Mouse (Mus musculus) CH12.LX (cell line): ENCODE data around the gene Tgtp2. TPM values are rescaled to one million over a fixed set of nuclear protein-coding genes. Genes with fewer than 3 reads are reported as not detected.

ENCODE experiments used
- DNase-seq: peaks from one replicate; pipeline ENCODE4 v3.0.0-alpha.2; 2013; ENCODE audit errors: extremely low read depth
- H3K27ac ChIP-seq: 2 replicates; pipeline ENCODE4 v1.5.1; 2012; ENCODE audit warnings: low read depth, mild to moderate bottlenecking, control low read depth, moderate library complexity; ENCODE audit not compliant: insufficient read depth
- H3K27me3 ChIP-seq: replicated peaks from 2 replicates; pipeline ENCODE3; 2012; ENCODE audit warnings: inconsistent platforms
- H3K36me3 ChIP-seq, 2 experiments: replicated peaks in 1 of 2; 2 replicates each; pipeline versions ENCODE3 to v1.6.1; 2012; ENCODE audit warnings: inconsistent platforms in 1 of 2, low read length in 1 of 2, mild to moderate bottlenecking in 1 of 2, mixed read lengths in 1 of 2, moderate library complexity in 1 of 2; ENCODE audit not compliant: control insufficient read depth in 1 of 2, insufficient read depth in 1 of 2
- H3K4me1 ChIP-seq, 2 experiments: 2 replicates each; pipeline ENCODE4 v1.6.1; 2012; ENCODE audit warnings: inconsistent platforms in 1 of 2, moderate library complexity in 1 of 2; ENCODE audit not compliant: insufficient read depth in 2 of 2, control insufficient read depth in 1 of 2
- H3K4me2 ChIP-seq: 2 replicates; pipeline ENCODE4 v1.6.1; 2012; ENCODE audit warnings: low read depth, mild to moderate bottlenecking, control low read depth; ENCODE audit not compliant: poor library complexity, insufficient read depth, severe bottlenecking
- H3K4me3 ChIP-seq, 3 experiments: fragments of 150-350 bp in 1 of 3; sonication (generic) in 1 of 3; replicated peaks in 1 of 3; 2 replicates each; pipeline versions ENCODE3 to v1.5.1; 2011 to 2012; ENCODE audit warnings: low read depth in 2 of 3, low read length in 2 of 3, mild to moderate bottlenecking in 2 of 3, moderate library complexity in 2 of 3, control low read depth in 1 of 3, improper control_type of control experiment in 1 of 3, inconsistent platforms in 1 of 3, mixed read lengths in 1 of 3; ENCODE audit not compliant: poor library complexity in 1 of 3
- H3K79me2 ChIP-seq: replicated peaks from 2 replicates; pipeline ENCODE4 v1.6.1; 2012; ENCODE audit warnings: mild to moderate bottlenecking, moderate library complexity; ENCODE audit not compliant: control insufficient read depth, poor library complexity, insufficient read depth, severe bottlenecking; ENCODE audit errors: extremely low read depth
- H3K9ac ChIP-seq: 2 replicates; pipeline ENCODE4 v1.6.1; 2012; ENCODE audit warnings: low read depth, mild to moderate bottlenecking, control low read depth, moderate library complexity; ENCODE audit not compliant: insufficient read depth
- H3K9me3 ChIP-seq: replicated peaks from 2 replicates; pipeline ENCODE3; 2012; ENCODE audit warnings: low read length, inconsistent platforms, mixed read lengths
- CHD1 ChIP-seq: IDR thresholded peaks from 2 replicates; pipeline ENCODE4 v1.6.1; 2012; ENCODE audit warnings: low read depth, low read length, improper control_type of control experiment, inconsistent platforms
- CHD2 ChIP-seq: IDR thresholded peaks from 2 replicates; pipeline ENCODE4 v1.6.1; 2011; ENCODE audit warnings: low read length, improper control_type of control experiment
- E2F4 ChIP-seq: IDR thresholded peaks from 2 replicates; pipeline ENCODE4 v1.6.1; 2011; ENCODE audit warnings: low read depth, low read length, improper control_type of control experiment; ENCODE audit not compliant: insufficient replicate concordance
- ELF1 ChIP-seq: IDR thresholded peaks from 2 replicates; pipeline ENCODE4 v1.6.1; 2014; ENCODE audit warnings: low read depth, mild to moderate bottlenecking, inconsistent platforms, low read length, improper control_type of control experiment
- HCFC1 ChIP-seq: IDR thresholded peaks from 2 replicates; pipeline ENCODE4 v1.6.1; 2012; ENCODE audit warnings: low read depth, mild to moderate bottlenecking, inconsistent platforms, low read length, improper control_type of control experiment
- JUND ChIP-seq: conservative IDR thresholded peaks from 2 replicates; pipeline ENCODE4 v1.6.1; 2011; ENCODE audit warnings: low read depth, low read length, improper control_type of control experiment
- NRF1 ChIP-seq: IDR thresholded peaks from 2 replicates; pipeline ENCODE4 v1.6.1; 2014; ENCODE audit warnings: low read depth, mild to moderate bottlenecking, inconsistent platforms, low read length, improper control_type of control experiment, moderate library complexity
- POLR2AphosphoS2 ChIP-seq: IDR thresholded peaks from 2 replicates; pipeline ENCODE4 v1.6.1; 2011; ENCODE audit warnings: low read depth, low read length, improper control_type of control experiment
- RAD21 ChIP-seq: IDR thresholded peaks from 2 replicates; pipeline ENCODE4 v1.6.1; 2011; ENCODE audit warnings: low read depth, mild to moderate bottlenecking, low read length, improper control_type of control experiment, moderate library complexity
- TBP ChIP-seq: conservative IDR thresholded peaks from 2 replicates; pipeline ENCODE4 v1.6.1; 2011; ENCODE audit warnings: low read depth, low read length, improper control_type of control experiment
- USF1 ChIP-seq: IDR thresholded peaks from 2 replicates; pipeline ENCODE4 v1.6.1; 2014; ENCODE audit warnings: low read depth, mild to moderate bottlenecking, inconsistent platforms, low read length, improper control_type of control experiment
- USF2 ChIP-seq: conservative IDR thresholded peaks from 2 replicates; pipeline ENCODE4 v1.6.1; 2011; ENCODE audit warnings: low read depth, low read length, improper control_type of control experiment
- ZC3H11A ChIP-seq: IDR thresholded peaks from 2 replicates; pipeline ENCODE4 v1.6.1; 2012; ENCODE audit warnings: low read depth, mild to moderate bottlenecking, inconsistent platforms, low read length, improper control_type of control experiment
- ZKSCAN1 ChIP-seq: IDR thresholded peaks from 2 replicates; pipeline ENCODE4 v1.6.1; 2012; ENCODE audit warnings: low read depth, inconsistent platforms, low read length, improper control_type of control experiment, borderline replicate concordance
- ZMIZ1 ChIP-seq: IDR thresholded peaks from 2 replicates; pipeline ENCODE4 v1.6.1; 2012; ENCODE audit warnings: low read depth, mild to moderate bottlenecking, inconsistent platforms, low read length, improper control_type of control experiment
- ZNF384 ChIP-seq: IDR thresholded peaks from 2 replicates; pipeline ENCODE4 v1.6.1; 2012; ENCODE audit warnings: low read depth, low read length, improper control_type of control experiment, inconsistent platforms
- dilution Hi-C: fragments of 300-500 bp; cut with MboI; formaldehyde crosslinking; loops from 2 replicates; pipeline ENCODE4 v1.14.3; 2020; ENCODE audit warnings: low sequenced_read_pairs; ENCODE audit not compliant: extremely low pct_unique_long_range_greater_than_20kb, extremely low pct_ligation_motif_present
- in situ Hi-C: fragments of 300-500 bp; cut with MboI; formaldehyde crosslinking; loops from 3 replicates; pipeline ENCODE4 v1.14.3; 2019; ENCODE audit warnings: low sequenced_read_pairs, low pct_ligation_motif_present, low pct_unique_long_range_greater_than_20kb, mixed read lengths
- polyA plus RNA-seq: library from polyadenylated mRNA; unstranded; fragments of >175 nt; gene quantifications from 2 replicates; pipeline ENCODE4 v1.2.1, GENCODE M21; 2012; ENCODE audit warnings: low read depth; ENCODE audit not compliant: insufficient read length
- total RNA-seq, 2 experiments: library from RNA; depleted of rRNA; stranded (reverse); fragments of 300-350 nt in 1 of 2; fragments of >200 nt in 1 of 2; gene quantifications; 2 replicates each; pipeline ENCODE4 v1.2.3; 2012 to 2014

Tgtp2 gene
- total and polyA plus RNA-seq, 3 experiments = 0.07 TPM; not detected in 2

- Histone ChIP-seq H3K27ac (no peak overlapping the region), H3K9ac (0 out of 2 replicates have a peak overlapping the region, but pooled peaks have one; percentile 14), H3K79me2 (no peaks in the 10 kb centered on the region), H3K27me3 (no peaks in the 10 kb centered on the region), H3K4me2 (peak overlapping the region; percentile 49; the same call in 1 of the 2 replicates), H3K9me3 (no peaks in the 10 kb centered on the region), H3K4me1 (peaks cover 5 to 50% of the 10 kb centered on the region in 2 experiments), H3K36me3 (no peaks in the 10 kb centered on the region), H3K4me3 (no peak overlapping the region)
- dilution Hi-C loops (no loop called here), in situ Hi-C loops (no loop called here)
- DNase-seq = no peak
- peak; percentile 50; the same call in 1 of the 2 replicates for TF ChIP-seq ELF1
- no peak for TF ChIP-seq E2F4
These were observed 17.9 kb upstream of the Tgtp2 start for GRCm38 (mm10) chr11:49081886-49082285.

GRCm38 (mm10) chr11:49081356-49081755 is 17.4 kb upstream of the Tgtp2 start:
- DNase-seq = no peak
- Histone ChIP-seq H3K79me2 (no peaks in the 10 kb centered on the region), H3K27ac (no peak overlapping the region), H3K27me3 (no peaks in the 10 kb centered on the region), H3K36me3 (no peaks in the 10 kb centered on the region), H3K4me2 (peak overlapping the region; percentile 49), H3K4me3 (no peak overlapping the region), H3K9ac (0 out of 2 replicates have a peak overlapping the region, but pooled peaks have one; percentile 14), H3K4me1 (peaks cover 5 to 44% of the 10 kb centered on the region in 2 experiments), H3K9me3 (no peaks in the 10 kb centered on the region)
- TF ChIP-seq E2F4 = no peak
- TF ChIP-seq USF2 = no peak
- no peak for TF ChIP-seq RAD21
- no peak for TF ChIP-seq ZKSCAN1
- no peak for TF ChIP-seq NRF1
- in situ Hi-C loops = no loop called here
- dilution Hi-C loops = no loop called here

GRCm38 (mm10) chr11:49080636-49081035 is 16.6 kb upstream of the Tgtp2 start:
- H3K4me3 ChIP-seq = no peak overlapping the region

More at GRCm38 (mm10) chr11:49080636-49081035, 16.6 kb upstream of the Tgtp2 start:
- TF ChIP-seq ELF1 = no peak
- TF ChIP-seq USF1 = no peak
- no peak for TF ChIP-seq ZNF384
- no peak for TF ChIP-seq ZKSCAN1
- no peak for TF ChIP-seq POLR2AphosphoS2
- TF ChIP-seq ZMIZ1 = no peak
- TF ChIP-seq HCFC1 = no peak
- TF ChIP-seq TBP = no peak
- no peak for TF ChIP-seq JUND
- TF ChIP-seq CHD1 = no peak
- TF ChIP-seq USF2 = no peak
- no peak for TF ChIP-seq ZC3H11A
- no peak for TF ChIP-seq CHD2
- dilution Hi-C loops (no loop called here), in situ Hi-C loops (no loop called here)
- no peaks in the 10 kb centered on the region for H3K27me3 ChIP-seq
- H3K9me3 ChIP-seq = no peaks in the 10 kb centered on the region
- H3K4me2 ChIP-seq = no peak overlapping the region
- no peak overlapping the region for H3K27ac ChIP-seq
- H3K4me1 ChIP-seq = peaks cover 5 to 42% of the 10 kb centered on the region in 2 experiments
- no peak overlapping the region for H3K9ac ChIP-seq
- H3K36me3 ChIP-seq = no peaks in the 10 kb centered on the region
- DNase-seq = no peak
- no peaks in the 10 kb centered on the region for H3K79me2 ChIP-seq
